Mouse (Mus musculus): ENCODE data around the gene Bok.

DNA sequence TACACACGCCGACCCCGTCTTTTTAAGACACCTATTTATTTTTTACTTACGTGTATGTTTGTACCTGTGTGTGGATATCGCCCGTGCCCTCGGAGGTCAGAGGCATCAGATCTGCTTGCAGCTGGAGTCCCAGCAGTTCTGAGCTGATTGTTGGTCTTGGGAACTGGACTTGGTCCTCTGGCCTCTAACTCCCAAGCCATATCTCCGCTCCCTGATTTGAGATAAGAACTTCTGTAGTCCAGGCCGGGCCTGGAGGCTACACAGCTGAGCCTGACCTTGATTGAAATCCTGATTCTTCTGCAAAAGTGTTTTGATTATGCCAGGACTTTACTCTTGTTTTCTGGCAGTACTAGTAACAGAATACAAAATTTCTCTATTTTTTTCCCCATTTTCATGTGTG is 7.3 kb downstream of the Bok start:
- TF ChIP-seq CTCF (IDR thresholded peaks at IDR 0.05; ENCODE audit: low read depth) = no peak
- no peak for TF ChIP-seq EP300 (optimal IDR thresholded peaks at IDR 0.05)

All from stomach, postnatal 0 days (tissue).